Mouse (Mus musculus) embryonic fibroblast, embryonic 13.5 days (primary cell): ENCODE data around the gene Brsk2.

Experiments used
- CTCF ChIP-seq: IDR thresholded peaks from 2 replicates; pipeline ENCODE4 v1.5.1; 2011; ENCODE audit warnings: mild to moderate bottlenecking, control low read depth, low read length, moderate library complexity, borderline replicate concordance; ENCODE audit not compliant: insufficient read depth
- POLR2A ChIP-seq: IDR thresholded peaks from 2 replicates; pipeline ENCODE4 v1.6.1; 2011; ENCODE audit warnings: low read depth, mild to moderate bottlenecking, control low read depth, low read length, moderate library complexity

GRCm38 (mm10) chr7:142025196-142025595 is 75.6 kb downstream of the Brsk2 start:
- TF ChIP-seq CTCF (no peak), POLR2A (no peak)
